Mouse (Mus musculus): ENCODE data around the gene Slc35g3.
A peak's percentile ranks its signal among the peaks of the same experiment; 100 is the strongest.

Slc35g3 gene

DNA sequence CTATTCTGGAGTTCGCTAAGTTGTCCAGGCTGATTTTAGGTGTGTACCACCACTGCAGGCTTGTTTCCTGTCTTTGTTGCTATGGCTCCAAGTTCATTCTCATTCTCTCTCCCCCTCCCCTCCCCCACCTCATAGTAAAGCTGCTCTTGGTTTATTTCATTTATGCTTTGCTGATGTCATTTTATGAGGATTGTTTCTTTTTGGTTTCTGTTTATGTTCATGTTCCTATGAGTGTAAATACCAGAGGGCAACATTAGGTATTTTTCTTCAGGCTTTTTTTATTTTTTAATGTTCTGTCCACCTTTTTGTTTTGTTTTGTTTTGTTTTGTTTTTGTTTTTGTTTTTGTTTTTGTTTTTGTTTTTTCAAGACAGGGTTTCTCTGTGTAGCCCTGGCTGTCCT is at the start of gene Slc35g3:
Gene Slc35g3 (minus strand): TSS at position 101 of the 400 bp plus-strand sequence.
- DNase-seq (ENCODE audit: low spot score in 2 of 2), result no peak

DNA sequence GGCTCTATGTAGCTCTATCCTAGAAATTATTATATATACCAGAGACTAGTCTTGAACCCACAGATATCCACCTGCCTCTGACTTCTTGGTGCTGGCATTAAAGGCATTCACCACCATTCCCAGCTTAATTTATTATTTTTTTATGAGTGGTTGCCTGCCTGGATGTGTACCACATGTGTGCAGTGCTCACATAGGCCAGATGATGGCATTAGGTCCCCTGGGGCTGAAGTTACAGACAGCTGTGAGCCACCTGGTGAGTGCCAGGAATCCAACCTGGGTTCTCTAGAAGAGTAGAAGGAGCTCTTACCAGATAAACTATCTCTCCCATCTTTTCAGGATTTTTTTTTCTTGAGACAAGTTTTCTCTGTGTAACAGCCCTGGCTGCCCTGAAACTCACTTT is 48.5 kb upstream of the Slc35g3 start:
- DNase-seq (ENCODE audit: low spot score in 2 of 2), result no peak

DNA sequence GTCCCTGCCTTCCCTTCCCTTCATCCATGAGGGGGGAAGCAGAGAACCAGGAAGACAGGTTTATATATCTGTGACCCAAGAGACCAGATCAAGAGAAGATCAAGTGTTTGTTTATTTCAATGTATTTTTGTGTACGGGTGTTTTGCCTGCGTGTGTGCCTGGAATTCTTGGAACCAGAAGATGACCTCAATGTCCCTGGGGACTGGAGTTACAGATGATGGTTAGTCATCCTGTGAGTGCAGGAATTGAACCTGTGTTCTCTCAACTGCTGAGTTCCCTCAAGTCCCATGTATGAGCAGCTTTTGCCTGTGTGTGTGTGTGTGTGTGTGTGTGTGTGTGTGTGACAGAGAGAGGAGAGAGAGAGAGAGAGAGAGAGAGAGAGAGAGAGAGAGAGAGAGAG is 45.9 kb upstream of the Slc35g3 start:
- DNase-seq (ENCODE audit: low spot score in 2 of 2), result no peak

DNA sequence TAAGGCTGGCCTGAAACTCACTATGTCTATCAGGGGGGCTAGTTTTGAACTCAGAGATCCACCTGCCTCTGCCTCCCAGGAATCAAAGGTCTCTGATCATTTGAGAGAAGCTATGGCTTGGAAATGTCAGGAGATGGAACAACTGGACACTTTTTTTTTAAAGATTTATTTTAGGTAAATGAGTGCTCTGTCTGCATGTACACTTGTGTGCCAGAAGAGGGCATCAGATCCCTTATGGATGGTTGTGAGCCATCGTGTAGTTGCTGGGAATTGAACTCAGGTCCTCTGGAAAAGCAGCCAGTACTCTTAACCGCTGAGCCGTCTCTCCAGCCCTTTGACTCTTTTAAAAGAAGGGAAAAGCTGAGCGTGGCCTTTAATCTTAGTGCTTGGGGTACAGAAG is 44.6 kb upstream of the Slc35g3 start:
- DNase-seq (ENCODE audit: low spot score in 2 of 2), result no peak

DNA sequence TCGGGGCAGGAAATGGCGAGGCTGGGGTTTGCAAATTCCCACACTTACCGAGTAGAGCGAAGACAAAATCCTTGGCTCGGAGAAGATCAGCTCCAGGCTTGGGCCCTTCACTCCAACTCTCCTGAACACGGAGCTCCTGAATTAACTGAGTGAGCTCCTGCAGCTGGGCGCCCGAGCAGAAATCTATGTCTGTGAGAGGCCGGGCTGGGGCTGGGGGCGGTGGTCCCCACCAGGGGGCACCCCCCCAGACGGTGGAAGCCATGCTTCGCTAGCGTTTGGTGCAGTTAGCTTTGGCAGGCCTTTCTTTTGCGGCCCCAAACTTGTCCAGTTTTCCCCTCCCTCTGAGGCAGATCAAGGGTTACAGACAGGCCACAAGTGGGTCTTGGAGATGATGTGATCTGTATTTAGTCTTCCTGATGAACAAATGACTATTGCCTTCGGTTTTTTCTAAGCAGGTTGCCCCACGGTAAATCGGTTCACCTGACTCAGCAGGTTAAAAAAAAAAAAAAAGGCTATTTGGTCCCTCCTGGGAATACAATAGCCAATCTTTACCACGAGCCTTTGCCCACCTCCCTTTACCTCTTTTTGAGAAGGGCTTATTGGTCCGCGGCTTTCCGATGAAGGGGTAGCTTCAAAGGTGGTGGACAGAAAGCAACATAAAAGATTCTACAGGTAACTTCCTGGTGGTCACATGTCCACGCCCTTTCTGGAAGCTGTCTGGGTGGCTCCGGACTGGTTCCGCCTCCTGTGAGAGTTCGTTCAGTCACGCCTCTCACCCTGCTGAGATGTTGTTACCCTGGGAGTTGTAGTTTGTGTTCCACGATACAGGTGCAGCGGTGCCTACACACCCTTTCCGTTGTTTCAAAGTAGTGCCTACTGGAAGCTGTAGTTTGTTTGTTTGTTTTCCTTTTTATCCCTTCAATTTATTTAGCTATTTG is 43.5 kb upstream of the Slc35g3 start, which contains the start of gene Tmem102:
Gene Tmem102 (minus strand): TSS at position 653 of the 938 bp plus-strand sequence.
- no peak for DNase-seq (ENCODE audit: low spot score in 2 of 2)

DNA sequence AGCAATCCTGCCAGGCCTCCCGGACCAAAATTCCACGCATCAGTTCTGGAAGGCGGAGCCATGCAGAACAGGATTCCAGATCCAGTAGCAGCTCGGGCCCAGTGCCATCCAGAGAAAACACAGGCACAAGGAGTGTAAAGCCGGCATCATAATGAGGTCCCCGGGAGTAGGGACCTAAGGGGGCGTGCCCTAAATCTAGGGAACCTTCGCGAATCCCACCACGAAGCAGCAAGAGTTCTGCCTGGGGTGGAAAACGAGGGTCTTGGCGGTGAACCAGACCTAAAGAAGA is 42.8 kb upstream of the Slc35g3 start:
- DNase-seq (ENCODE audit: low spot score in 2 of 2), result no peak

DNA sequence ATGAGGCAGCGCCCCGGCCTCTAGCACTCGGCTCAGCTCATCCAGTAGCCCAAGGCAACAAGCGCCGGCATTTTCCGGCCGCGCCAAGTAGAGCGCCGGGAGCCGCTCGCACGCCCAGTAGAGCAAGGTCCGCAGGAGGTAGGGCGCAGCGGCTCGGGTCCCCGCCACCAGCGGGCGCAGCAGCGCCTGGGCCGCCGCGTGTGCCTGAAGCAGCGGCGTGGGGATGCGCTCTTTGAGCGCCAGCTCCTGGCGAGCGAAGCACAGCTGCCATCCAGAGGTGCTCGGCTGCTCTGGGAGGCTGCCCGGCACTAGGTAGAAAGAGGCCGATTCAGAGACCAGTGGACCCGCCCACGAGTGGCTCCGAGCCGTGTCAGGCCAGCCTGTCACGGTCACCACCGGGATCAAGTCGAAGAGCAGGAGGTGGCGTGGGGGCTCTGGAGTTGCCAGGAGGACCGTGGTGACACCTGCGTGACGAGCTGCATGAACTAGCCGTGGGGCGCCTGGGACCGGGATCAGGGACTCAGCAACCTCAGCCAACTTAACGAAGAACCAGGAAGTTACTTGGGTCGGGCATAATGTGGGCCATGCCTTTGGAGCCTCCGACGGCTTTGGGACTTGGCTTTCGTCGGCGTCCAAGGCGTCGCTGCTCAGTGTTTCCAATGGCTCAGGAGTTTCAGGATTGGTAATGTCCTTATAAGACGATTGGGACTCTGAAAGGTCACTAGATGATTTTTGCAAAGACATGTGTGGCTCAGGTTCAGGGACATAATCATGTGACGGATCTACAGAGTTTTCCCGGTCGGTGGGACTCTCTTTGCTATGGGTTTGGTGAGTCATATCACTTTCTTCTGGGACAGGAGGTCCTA is 42.3 kb upstream of the Slc35g3 start:
- peak; percentile 48 to 63 for DNase-seq (ENCODE audit: low spot score in 2 of 2)

DNA sequence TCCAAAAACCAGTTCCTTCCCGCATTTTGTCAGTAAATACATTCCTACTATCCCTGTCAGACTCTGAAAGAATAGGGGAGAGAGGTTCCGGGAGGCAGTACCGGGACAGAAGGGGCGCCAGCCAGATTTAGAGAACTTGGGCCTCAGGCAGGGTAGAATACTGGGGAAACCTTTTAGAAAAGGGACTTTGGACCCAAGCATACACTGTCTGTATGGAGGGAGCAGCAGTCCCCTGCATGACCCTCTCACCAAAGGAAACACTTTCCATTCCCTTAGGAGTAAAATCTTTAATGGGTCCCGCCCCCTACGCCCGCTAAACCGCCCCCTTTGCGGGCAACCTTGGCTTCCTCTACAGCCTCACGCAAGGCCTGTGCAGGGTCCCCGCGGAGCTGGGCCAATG is 41.6 kb upstream of the Slc35g3 start:
- DNase-seq (ENCODE audit: low spot score in 2 of 2), result no peak

DNA sequence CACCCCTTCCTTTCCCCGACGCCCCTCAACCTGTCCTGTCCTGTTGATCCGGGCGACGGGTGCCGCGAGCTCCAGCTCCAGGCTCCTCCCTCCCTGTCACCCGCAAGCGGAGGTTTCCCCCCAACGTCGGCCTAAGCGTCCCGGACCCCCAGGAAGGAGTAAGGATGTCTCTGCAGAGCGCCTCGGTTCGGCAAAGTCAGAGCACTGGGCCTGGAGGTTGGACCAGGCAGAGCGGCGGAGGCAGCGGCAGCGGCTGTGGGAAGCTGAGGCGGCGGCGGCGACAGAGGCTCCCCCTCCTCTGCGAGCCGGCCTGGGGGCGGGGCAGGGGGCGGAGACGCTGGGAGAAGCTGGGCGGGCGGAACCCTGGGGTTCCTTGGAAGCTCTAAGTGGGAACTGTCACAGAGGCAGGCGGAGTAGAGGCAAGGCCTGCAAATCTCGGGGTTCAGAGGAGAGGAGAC is 40.9 kb upstream of the Slc35g3 start:
- no peak for DNase-seq (ENCODE audit: low spot score in 2 of 2)

DNA sequence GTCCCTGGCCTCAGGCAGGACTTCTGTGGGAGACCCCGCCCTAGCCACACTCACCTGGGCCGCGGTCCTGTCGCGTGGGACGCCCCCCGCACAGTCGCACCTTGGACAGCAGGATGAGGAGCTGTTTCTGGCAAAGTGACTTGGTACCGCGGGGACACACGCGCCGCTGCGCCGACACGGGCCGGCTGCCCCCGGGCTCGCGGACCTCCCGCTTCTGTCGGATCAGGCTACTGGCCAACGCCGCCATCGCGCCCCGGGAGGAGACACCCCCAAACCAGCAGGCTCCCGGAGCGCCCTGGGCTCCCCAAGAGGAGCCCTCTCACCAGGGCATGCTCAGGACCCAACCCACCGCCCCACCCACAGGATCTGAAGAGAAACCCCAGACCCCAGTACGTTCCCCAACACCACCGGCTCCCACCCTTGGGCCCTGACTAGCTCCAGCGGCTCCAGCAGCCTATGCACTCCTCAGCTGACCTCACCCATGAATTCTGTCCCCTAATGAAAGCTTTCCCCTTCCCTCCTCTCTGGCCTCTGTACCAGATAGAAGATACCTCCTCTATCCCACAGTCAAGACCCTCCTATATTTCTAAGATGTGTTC is 39.7 kb upstream of the Slc35g3 start, which contains the start of gene Fgf11:
Gene Fgf11 (minus strand): TSS at position 479 of the 599 bp plus-strand sequence.
- no peak for DNase-seq (ENCODE audit: low spot score in 2 of 2)

DNA sequence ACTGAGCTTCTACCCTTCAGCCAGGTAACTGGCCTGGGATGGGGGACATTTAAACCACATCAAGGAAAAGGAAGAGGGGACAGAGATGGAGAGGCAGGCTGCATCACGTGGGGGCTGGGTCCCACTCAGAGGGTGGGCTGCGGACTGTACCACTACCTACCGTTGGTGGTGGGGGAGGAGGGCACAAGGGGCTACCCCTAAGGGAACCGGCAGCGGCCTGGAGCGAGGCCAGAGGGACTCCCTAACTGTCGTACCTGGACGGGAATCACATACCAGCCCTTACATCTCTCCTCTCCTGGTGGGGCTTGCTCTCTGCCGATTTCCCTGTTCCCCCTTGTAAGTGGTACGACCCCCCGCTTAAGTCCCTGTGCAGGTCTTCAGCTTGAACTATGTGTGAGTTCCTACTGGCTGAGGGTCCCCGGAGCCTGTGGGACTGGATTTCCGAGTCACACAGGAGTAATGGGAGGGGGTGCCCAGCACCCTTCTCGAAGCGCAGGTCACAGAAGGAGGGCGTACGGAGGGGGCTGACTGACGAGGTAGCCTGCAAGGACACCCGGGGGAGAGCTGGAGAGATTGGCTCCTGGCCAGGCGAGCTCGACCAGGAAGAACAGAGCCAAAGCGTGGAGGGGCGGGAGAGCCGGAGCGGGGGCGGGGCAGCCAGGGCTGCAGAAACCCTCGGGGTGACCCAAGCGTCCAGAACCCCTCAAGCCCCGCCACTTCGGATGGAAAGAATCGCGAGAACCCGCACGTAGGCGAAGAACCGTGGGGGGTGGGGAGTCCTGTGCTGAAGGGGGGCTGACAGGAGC is 38.8 kb upstream of the Slc35g3 start:
- no peak for DNase-seq (ENCODE audit: low spot score in 2 of 2)

DNA sequence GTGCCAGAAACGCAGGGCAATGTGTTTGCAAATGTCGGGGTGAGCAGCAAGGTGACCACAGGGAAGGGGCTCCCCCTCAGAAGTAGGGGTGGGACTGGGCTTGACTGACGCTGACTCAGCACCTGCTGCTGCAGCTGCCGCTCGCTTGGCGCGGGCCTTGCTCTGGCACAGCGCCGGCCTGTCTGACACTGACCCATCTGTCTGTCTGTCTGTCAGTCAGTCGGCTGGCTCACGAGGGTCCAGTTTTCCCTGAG is 38.3 kb upstream of the Slc35g3 start:
- no peak for DNase-seq (ENCODE audit: low spot score in 2 of 2)

DNA sequence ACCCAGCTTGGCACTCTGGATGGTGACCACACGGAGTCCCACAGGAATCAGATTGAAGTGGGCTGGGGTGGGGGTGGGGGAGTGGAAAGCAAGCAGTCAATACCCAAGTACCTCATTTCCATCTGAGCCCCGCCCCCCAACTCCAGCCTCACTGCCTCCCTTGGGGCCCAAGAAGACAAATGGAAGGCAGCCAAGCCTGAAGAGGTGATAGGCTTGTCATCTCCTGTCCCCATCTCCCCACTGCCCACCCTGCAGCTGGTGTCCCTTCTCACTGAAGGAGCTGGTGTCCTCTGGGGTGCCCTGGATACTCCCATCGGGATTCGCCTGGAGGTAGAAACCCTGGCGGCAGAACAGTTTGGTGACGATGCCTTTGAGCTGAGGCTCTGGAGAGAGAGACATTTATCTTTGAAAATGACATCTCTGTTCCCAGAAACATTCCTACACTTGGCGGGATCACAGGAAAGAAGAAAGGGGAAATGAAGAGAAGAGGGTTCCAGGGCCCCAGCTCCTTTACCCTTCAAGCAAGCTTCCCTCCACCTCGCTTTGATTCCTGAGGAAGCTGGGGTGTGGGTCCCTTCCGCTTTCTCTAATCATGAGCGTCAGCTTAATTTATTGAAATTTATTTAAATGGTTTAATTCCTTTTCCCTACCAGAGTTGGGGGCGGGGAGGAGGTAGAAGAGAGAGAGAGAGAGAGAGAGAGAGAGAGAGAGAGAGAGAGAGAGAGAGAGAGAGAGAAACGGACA is 37.8 kb upstream of the Slc35g3 start:
- peak in 1 of 2 experiments; percentile 51 for DNase-seq (ENCODE audit: low spot score in 2 of 2)

DNA sequence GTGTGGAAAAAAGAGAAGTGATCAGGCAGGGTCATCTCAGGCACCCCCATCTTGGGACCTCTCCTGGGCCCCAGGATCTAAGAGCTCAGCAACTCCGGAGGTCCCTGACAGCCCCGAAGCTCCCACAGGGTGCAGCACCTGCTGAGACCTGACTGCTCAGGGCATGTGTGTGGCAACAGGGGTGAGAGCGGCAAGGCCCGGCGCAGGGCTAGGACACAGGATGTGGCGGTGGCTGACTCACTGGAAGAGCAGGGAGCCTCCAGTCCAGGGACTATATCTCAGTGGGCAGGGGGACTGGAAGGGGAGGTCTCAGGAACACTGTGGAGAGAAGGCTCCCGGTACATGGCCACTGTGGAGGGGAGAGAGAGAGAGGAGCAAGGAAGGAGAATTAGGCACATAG is 36.2 kb upstream of the Slc35g3 start:
- DNase-seq (ENCODE audit: low spot score in 2 of 2), result no peak

DNA sequence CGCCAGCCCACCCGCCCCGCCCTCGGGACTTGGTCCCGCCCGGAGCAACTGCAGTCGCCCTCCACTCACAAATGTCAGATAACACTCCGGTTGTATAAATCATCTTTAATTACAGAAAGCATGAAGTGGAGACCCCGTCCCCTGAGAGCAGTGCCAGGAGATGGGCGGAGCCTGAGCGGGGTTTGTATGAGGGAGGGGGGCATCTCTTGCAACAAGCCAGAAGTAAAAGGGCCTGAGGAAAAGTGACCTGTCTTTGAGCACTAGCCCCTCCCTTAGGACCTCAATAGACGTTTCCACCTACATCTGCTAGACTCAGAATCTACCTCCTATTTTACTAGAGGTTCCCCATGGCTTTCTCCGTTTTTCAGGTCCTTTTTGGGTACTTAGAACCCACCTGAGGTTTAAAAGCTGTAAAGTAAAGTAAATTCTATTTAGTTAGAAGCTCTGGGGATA is 34.2 kb upstream of the Slc35g3 start:
- no peak for DNase-seq (ENCODE audit: low spot score in 2 of 2)

DNA sequence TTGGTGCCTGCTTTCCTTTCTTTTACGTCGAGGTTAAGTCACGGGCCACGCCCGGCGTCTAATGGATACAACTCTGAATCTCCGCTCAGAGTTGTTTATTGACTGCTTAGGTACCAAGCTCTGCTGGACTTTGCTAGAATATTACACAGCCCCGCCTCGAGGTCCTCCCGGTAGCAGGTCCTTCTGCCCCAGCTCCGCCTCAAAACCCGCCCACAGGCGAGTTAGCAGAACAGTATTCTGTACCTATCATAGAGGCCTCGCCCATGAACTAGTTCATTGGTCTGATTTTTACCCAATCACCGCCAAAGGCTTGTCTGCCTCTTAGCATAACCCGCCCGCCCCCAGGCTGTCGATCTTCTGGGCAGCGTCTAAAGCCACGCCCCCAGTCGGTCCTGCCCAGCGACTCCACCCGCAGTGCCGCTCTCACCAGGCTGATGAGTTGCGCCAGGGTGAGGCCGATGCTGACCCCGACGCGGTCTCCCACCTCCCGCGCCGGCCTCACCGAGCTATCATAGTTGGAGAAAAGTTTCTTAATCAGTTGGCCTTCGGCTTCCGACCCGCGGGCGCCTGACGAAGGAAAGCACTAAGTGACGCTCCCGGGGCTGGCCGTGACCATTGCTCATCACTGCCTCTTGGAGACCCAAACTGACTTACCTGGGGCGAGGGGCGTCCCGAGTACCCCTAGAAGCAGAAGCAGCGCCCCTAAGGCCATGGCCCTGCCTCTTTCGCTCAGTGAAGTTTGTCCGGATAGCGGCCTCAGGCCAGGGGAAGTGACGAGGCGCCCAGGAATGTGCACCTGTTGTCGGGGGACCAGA is 33.6 kb upstream of the Slc35g3 start, which contains the start of gene Chrnb1:
Gene Chrnb1 (minus strand): TSS at position 776 of the 815 bp plus-strand sequence.
- DNase-seq (ENCODE audit: low spot score in 2 of 2), result peak; percentile 87 to 89

DNA sequence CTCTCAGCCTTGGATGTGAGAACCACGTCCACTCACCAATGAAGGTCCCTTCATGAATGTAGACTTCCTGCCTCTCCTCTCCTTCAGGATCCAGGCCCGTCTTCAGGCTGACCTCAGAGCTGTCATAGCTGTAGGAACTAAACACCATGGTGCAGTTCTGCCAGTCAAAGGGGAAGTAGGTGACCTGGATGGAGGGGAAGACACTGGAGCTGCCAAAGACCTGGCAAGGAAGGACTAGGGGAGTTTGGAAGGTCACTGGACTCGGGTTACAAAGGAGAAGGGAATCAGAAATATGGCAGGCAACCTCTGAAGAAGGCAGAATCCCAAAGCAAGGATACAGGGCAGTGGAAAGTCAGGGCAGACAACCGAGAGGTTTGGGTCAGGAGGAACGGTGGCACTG is 31.7 kb upstream of the Slc35g3 start:
- DNase-seq (ENCODE audit: low spot score in 2 of 2), result no peak

DNA sequence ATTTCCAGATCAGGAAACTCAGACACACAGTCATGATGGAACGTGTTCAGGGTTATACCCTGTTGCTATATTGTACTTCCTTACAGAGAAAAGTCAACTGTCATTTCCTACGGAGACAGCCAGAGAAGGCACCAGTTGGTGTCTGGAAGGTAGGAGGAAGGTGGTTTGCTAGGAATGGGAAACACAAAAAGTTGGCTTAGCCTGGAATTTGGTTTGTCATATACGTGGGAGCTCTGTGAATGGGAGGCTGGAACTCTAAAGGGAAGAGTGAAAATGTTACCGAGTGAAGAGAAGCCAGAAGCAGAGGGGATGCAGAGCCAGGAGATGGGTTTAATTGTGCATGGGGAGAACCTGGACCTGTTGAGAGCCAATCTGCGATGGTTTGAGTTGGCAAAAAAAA is 29.7 kb upstream of the Slc35g3 start:
- DNase-seq (ENCODE audit: low spot score in 2 of 2), result no peak

DNA sequence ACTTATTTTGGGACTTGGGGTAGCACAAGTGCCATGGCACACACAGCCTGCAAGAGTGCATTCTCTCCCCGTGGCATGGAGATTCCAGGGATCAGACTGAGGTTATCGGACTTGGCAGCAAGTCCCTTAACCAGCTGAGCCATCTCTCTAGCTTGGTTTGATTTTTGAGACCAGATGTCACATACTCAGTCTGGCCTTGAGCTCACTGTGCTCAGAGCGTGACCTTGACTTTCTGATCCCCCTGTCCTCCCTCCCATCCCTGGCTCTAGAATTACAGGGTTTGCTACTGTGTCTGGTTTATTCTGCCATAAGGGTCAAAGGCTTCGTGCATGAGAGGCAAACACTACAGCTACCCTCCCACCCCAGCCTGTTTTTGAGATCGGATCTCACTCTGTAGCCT is 27.7 kb upstream of the Slc35g3 start:
- DNase-seq (ENCODE audit: low spot score in 2 of 2), result no peak

DNA sequence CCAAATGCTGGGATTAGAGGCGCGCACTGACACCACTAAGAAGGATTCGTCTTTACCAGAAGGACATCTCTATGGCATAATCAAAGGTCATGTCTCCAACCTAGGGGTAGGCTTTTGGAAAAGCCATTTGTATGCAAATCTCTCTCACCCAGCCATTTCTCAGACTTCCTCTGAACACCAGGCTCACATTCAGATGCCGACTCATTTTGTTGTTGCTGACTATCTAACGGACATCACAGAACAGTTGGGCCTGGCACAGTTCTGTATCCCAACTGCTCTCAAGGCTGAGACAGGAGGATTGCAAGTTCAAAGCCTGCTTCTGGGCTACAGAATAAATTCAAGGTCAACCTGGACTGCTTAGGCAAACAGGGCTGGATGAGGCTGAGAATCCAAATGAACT is 25.5 kb upstream of the Slc35g3 start:
- DNase-seq (ENCODE audit: low spot score in 2 of 2), result no peak

Data from spleen, postnatal 14 days (tissue).